Mouse (Mus musculus): ENCODE data around the gene Gmeb1.

DNA sequence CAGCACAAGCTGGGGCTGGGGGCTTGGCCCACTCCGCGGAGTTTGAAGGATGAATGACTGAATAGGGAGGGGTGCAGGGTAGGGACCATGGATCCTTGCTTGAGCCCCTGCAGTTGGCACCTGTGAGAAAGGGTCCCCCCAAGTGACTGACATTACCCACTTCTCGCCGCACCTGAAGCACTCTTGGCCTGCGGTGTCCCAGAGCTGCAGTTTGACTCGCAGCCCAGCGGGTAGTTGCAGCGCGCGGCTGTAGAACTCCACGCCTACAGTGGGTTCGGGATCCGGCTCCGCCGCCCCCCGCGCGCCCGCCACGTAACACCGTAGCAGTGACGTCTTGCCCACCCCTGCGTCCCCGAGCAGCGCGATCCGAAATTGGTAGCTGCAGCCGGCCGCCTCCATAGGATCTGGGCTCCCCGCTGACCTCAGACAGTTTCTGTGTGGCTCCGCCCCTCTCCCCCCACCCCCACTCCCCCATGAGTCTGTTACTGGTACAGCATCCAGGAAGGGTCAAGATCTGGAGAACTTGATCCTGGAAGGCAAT is 41.6 kb upstream of the Gmeb1 start, which contains the start of gene Rab42:
- TF ChIP-seq CTCF (IDR thresholded peaks at IDR 0.05; ENCODE audit: low read depth, low read length) (no peak), POLR2A (IDR thresholded peaks at IDR 0.05; ENCODE audit: borderline replicate concordance, low read depth, low read length) (no peak)

All from bone marrow macrophage, adult 2 months (primary cell).